Mouse (Mus musculus) heart, adult 8-10 months (tissue): ENCODE measurements around the gene Tra2a. TPM values are rescaled to one million over a fixed set of nuclear protein-coding genes. Genes with fewer than 3 reads are reported as not detected.
"Not testable (repeated sequence)": the region's sequence is repeated elsewhere in the genome, so short reads cannot be mapped to it uniquely, and the experiment has no call there.

Source experiments
- DNase-seq: peaks from one replicate; pipeline ENCODE4 v3.0.0; 2022; ENCODE audit warnings: low spot score
- total RNA-seq, 4 experiments: library from RNA; stranded (reverse); gene quantifications; 2 replicates each; pipeline ENCODE4 v1.2.4; 2022

The Tra2a gene
- total RNA-seq = 10 to 100 TPM; 20.0 to 27.3 (median 24.3) TPM

GRCm38 (mm10) chr6:49263847-49264243 is at the start of gene Tra2a:
Tra2a (minus strand) TSS chr6:49264033.
- DNase-seq = peak; percentile 96

- DNase-seq = no peak
These were observed 34.5 kb upstream of the Tra2a start for GRCm38 (mm10) chr6:49298286-49298685.

GRCm38 (mm10) chr6:49282122-49282521 is 18.3 kb upstream of the Tra2a start:
- peak; percentile 49 for DNase-seq

GRCm38 (mm10) chr6:49280942-49281341 is 17.1 kb upstream of the Tra2a start:
- no peak for DNase-seq

- DNase-seq = no peak
These were observed 11.5 kb upstream of the Tra2a start for GRCm38 (mm10) chr6:49275296-49275695.

GRCm38 (mm10) chr6:49274416-49275091 is 10.7 kb upstream of the Tra2a start:
- no peak for DNase-seq

- DNase-seq = no peak
These were observed 10.1 kb upstream of the Tra2a start for GRCm38 (mm10) chr6:49273934-49274333.

- no peak for DNase-seq
These were observed 9.0 kb upstream of the Tra2a start for GRCm38 (mm10) chr6:49272863-49273262.

- no peak for DNase-seq
These were observed 8.0 kb upstream of the Tra2a start for GRCm38 (mm10) chr6:49271815-49272214.

- DNase-seq = no peak
These were observed 6.1 kb upstream of the Tra2a start for GRCm38 (mm10) chr6:49269923-49270322.

GRCm38 (mm10) chr6:49269200-49269599 is 5.4 kb upstream of the Tra2a start:
- peak; percentile 74 for DNase-seq

- no peak for DNase-seq
These were observed 3.9 kb upstream of the Tra2a start for GRCm38 (mm10) chr6:49267686-49268085.

GRCm38 (mm10) chr6:49265207-49265606 is 1.4 kb upstream of the Tra2a start:
- DNase-seq = not testable (repeated sequence)

GRCm38 (mm10) chr6:49264446-49264845 is 613 bp upstream of the Tra2a start:
- not testable (repeated sequence) for DNase-seq

- DNase-seq = peak; percentile 34
These were observed 569 bp downstream of the Tra2a start for GRCm38 (mm10) chr6:49263081-49263846.

- no peak for DNase-seq
These were observed 1.4 kb downstream of the Tra2a start for GRCm38 (mm10) chr6:49262421-49262820.

- no peak for DNase-seq
These were observed 4.1 kb downstream of the Tra2a start for GRCm38 (mm10) chr6:49259711-49260110.

- DNase-seq = no peak
These were observed 6.0 kb downstream of the Tra2a start for GRCm38 (mm10) chr6:49257880-49258279.

- DNase-seq = no peak
These were observed 11.6 kb downstream of the Tra2a start for GRCm38 (mm10) chr6:49252207-49252606.

- DNase-seq = no peak
These were observed 12.6 kb downstream of the Tra2a start for GRCm38 (mm10) chr6:49251199-49251598.

GRCm38 (mm10) chr6:49247246-49247645 is 16.6 kb downstream of the Tra2a start:
- DNase-seq = no peak

GRCm38 (mm10) chr6:49242331-49242730 is 21.5 kb downstream of the Tra2a start:
- DNase-seq = no peak

GRCm38 (mm10) chr6:49241562-49241961 is 22.3 kb downstream of the Tra2a start:
- DNase-seq = no peak
